Comparison of ENCODE assay signal across 13 mouse cellular contexts in the genomic region with DNA sequence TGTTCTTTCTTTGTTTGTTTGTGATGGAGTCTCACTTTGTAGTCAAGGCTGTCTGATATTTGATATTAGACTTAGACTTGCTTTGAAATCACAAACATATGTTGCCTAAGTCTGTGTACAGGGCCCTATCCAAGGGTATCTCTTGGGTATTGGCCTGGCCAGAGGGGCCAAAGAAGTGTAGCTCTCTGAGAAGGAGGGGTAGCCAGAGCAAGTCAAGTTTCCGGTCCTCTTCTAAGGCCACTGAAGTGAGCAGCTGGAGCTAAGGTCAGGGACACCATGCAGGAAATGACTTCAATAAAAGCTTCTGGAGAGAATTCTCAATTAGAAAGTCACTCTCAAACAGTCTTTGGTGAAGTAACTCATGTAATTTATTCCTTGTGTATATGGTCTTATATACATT. TPM values are rescaled to one million over a fixed set of nuclear protein-coding genes. Genes with fewer than 3 reads are reported as not detected.
"Had no signal": no experiment of that assay in that cellular context is flagged by ENCODE, and none has a peak within 500 bp of the region (broad histone marks: within the 10 kb centered on the region; RNA-seq: fewer than 3 reads in every experiment).

No protein-coding gene starts in this region.

- DNase-seq: retina, postnatal 1 day; right cerebral cortex, adult 18-20 months; right cerebral cortex, postnatal 14 days; right cerebral cortex, postnatal 25 days; right cerebral cortex, postnatal 4 days; spleen, adult 18-20 months; thymus, adult 18-20 months; thymus, adult 2 months; thymus, postnatal 14 days; thymus, postnatal 25 days; thymus, postnatal 36 days; thymus, postnatal 4 days had no signal

RNA-seq across cellular contexts. Expression of gene Serpinb1b, which starts 56.0 kb away (rescaled TPM):
- total RNA-seq: neutrophil, adult 5-6 weeks had no signal
